Comparison of ENCODE assay signal across 19 mouse cellular contexts in genomic region chr17:4390012-4390411, GRCm38 (mm10).
DNase-seq lines count a peak whose midpoint lies in the region; ATAC-seq lines count a peak whose summit lies in the region.
"Had no signal": no experiment of that assay in that cellular context is flagged by ENCODE, and none has a peak within 500 bp of the region (broad histone marks: within the 10 kb centered on the region; RNA-seq: fewer than 3 reads in every experiment).

No protein-coding gene starts in this region.

- ATAC-seq in common myeloid progenitor, adult 5-6 weeks (replicated peaks; ENCODE audit: low read depth, poor library complexity, severe bottlenecking) = peak; percentile 81
- ATAC-seq in hematopoietic stem cell, adult 5-6 weeks (replicated peaks in 1 of 2; ENCODE audit: insufficient read depth in 1 of 2, low FRiP score in 2 of 2, low TSS enrichment in 1 of 2, low read depth in 1 of 2, poor library complexity in 2 of 2, severe bottlenecking in 2 of 2) = peak; percentile 51 to 56; a peak in 2 of 4 replicates
- ATAC-seq: activated CD4-positive, CD25-positive, alpha-beta regulatory T cell, adult 4 months; forebrain, embryonic 14.5 days; forebrain, embryonic 16.5 days; Patski had no signal

- DNase-seq in 416B (ENCODE audit: low read depth) (peak; percentile 41), liver (no peak)
- DNase-seq in lung, postnatal 14 days = no peak
- no peak for DNase-seq in frontal cortex, postnatal 25 days (ENCODE audit: low spot score in 2 of 2)
- DNase-seq: adrenal gland, adult 8-10 months; adrenal gland, postnatal 14 days; adrenal gland, postnatal 36 days; cerebellum, adult 11-12 months; cerebellum, adult 2 months; cerebellum, adult 9-10 months; cerebellum, postnatal 10 days; cerebellum, postnatal 25 days; embryo, embryonic 11 days had no signal
